Mouse (Mus musculus) neural tube, embryonic 14.5 days (tissue): ENCODE data around the gene Trpc3. TPM values are rescaled to one million over a fixed set of nuclear protein-coding genes. Genes with fewer than 3 reads are reported as not detected.

Experiments
- polyA plus RNA-seq: library from polyadenylated mRNA; unstranded; fragments of >200 nt; fragmentation: Nextera tagmentation; extraction: Ambion mirVana; gene quantifications from 2 replicates; pipeline ENCODE4 v1.2.1, GENCODE M21; 2014

Trpc3 gene
- polyA plus RNA-seq, 1 experiment from 2014 or later = 36.3 TPM

Other genes with a start within 250 kb of the Trpc3 start
- 27.8 and 131 TPM in 2 replicates for gene Anxa5, start 214.3 kb downstream of the Trpc3 start, polyA plus RNA-seq
- 0.50 TPM in 1 of 2 replicates, not detected in the other for gene 1810062G17Rik, start 214.2 kb downstream of the Trpc3 start, polyA plus RNA-seq
- 0.07 and 2.5 TPM in 2 replicates for gene Gm11549, start 168.4 kb downstream of the Trpc3 start, polyA plus RNA-seq
- 84.9 and 87.1 TPM in 2 replicates for gene Exosc9, start 137.6 kb downstream of the Trpc3 start, polyA plus RNA-seq
- gene Ccna2, start 118.0 kb downstream of the Trpc3 start, polyA plus RNA-seq = 15.2 and 21.5 TPM in 2 replicates
- gene Bbs7, start 76.7 kb downstream of the Trpc3 start, polyA plus RNA-seq = 20.3 and 22.1 TPM in 2 replicates
- 104 and 120 TPM in 2 replicates for gene 4932438A13Rik, start 172.9 kb upstream of the Trpc3 start, polyA plus RNA-seq